Mouse (Mus musculus) olfactory bulb, adult 2 months (tissue): ENCODE measurements around the gene Kcnk12.

Source experiments
- CTCF ChIP-seq: fragments of 200-500 bp; IDR thresholded peaks from 2 replicates; pipeline ENCODE4 v1.5.1; 2012; ENCODE audit warnings: low read depth, mild to moderate bottlenecking, low read length, moderate library complexity; ENCODE audit not compliant: insufficient read depth
- POLR2A ChIP-seq: fragments of 200-500 bp; IDR thresholded peaks from 2 replicates; pipeline ENCODE4 v1.6.1; 2012; ENCODE audit warnings: mild to moderate bottlenecking, low read depth, low read length, moderate library complexity; ENCODE audit not compliant: insufficient read depth

GRCm38 (mm10) chr17:87795927-87796714 lies 1.7 kb downstream of the Kcnk12 start:
- TF ChIP-seq POLR2A (no peak), CTCF (no peak)
